Mouse (Mus musculus) ovary, adult 18-20 months (tissue): ENCODE data around the gene Gpnmb.

ENCODE experiments used
- DNase-seq: peaks from one replicate; pipeline ENCODE4 v3.0.0; 2022; ENCODE audit warnings: low spot score, mixed read lengths

Gpnmb gene

GRCm38 (mm10) chr6:49036275-49037267 lies at the start of gene Gpnmb:
TSS of gene Gpnmb (plus strand) at chr6:49036546.
- no peak for DNase-seq

- no peak for DNase-seq
Observed at GRCm38 (mm10) chr6:48989971-48990370, 46.4 kb upstream of the Gpnmb start.

- no peak for DNase-seq
Observed at GRCm38 (mm10) chr6:48991991-48992390, 44.4 kb upstream of the Gpnmb start.

GRCm38 (mm10) chr6:48998186-48998585 lies 38.2 kb upstream of the Gpnmb start:
- no peak for DNase-seq

- no peak for DNase-seq
Observed at GRCm38 (mm10) chr6:48998796-48999195, 37.5 kb upstream of the Gpnmb start.

- no peak for DNase-seq
Observed at GRCm38 (mm10) chr6:49003381-49003780, 33.0 kb upstream of the Gpnmb start.

GRCm38 (mm10) chr6:49007981-49008380 lies 28.4 kb upstream of the Gpnmb start:
- DNase-seq: peak; percentile 15

- DNase-seq: no peak
Observed at GRCm38 (mm10) chr6:49008420-49009160, 27.8 kb upstream of the Gpnmb start.

- no peak for DNase-seq
Observed at GRCm38 (mm10) chr6:49009161-49009555, 27.2 kb upstream of the Gpnmb start.

- no peak for DNase-seq
Observed at GRCm38 (mm10) chr6:49009665-49010064, 26.7 kb upstream of the Gpnmb start.

GRCm38 (mm10) chr6:49011191-49011590 lies 25.2 kb upstream of the Gpnmb start:
- no peak for DNase-seq

GRCm38 (mm10) chr6:49013023-49013422 lies 23.3 kb upstream of the Gpnmb start:
- DNase-seq: no peak

GRCm38 (mm10) chr6:49013458-49013857 lies 22.9 kb upstream of the Gpnmb start:
- no peak for DNase-seq

- DNase-seq: no peak
Observed at GRCm38 (mm10) chr6:49017150-49017549, 19.2 kb upstream of the Gpnmb start.

GRCm38 (mm10) chr6:49019341-49019740 lies 17.0 kb upstream of the Gpnmb start:
- no peak for DNase-seq

- no peak for DNase-seq
Observed at GRCm38 (mm10) chr6:49021141-49022012, 15.0 kb upstream of the Gpnmb start.

- no peak for DNase-seq
Observed at GRCm38 (mm10) chr6:49022384-49022783, 14.0 kb upstream of the Gpnmb start.

GRCm38 (mm10) chr6:49023315-49023714 lies 13.0 kb upstream of the Gpnmb start:
- no peak for DNase-seq

- no peak for DNase-seq
Observed at GRCm38 (mm10) chr6:49025290-49025689, 11.1 kb upstream of the Gpnmb start.

- DNase-seq: no peak
Observed at GRCm38 (mm10) chr6:49026496-49026895, 9.8 kb upstream of the Gpnmb start.

- DNase-seq: no peak
Observed at GRCm38 (mm10) chr6:49028019-49028418, 8.3 kb upstream of the Gpnmb start.

- no peak for DNase-seq
Observed at GRCm38 (mm10) chr6:49028708-49029107, 7.6 kb upstream of the Gpnmb start.
